Mouse (Mus musculus) midbrain, embryonic 16.5 days (tissue): ENCODE data around the gene Arl14. TPM values are rescaled to one million over a fixed set of nuclear protein-coding genes. Genes with fewer than 3 reads are reported as not detected.
"Not testable (repeated sequence)": the region's sequence is repeated elsewhere in the genome, so short reads cannot be mapped to it uniquely, and the experiment has no call there.

Source experiments
- ATAC-seq: fragments of 200-750 bp; cut with Nextera tagmentation; 2 replicates; pipeline ENCODE4 v1.8.0; 2017; ENCODE audit warnings: moderate TSS enrichment
- H3K27ac ChIP-seq: fragments of 300-500 bp; sonication (generic); 2 replicates; pipeline ENCODE4 v1.5.1; 2014; ENCODE audit warnings: mild to moderate bottlenecking, low read length, mixed read lengths
- H3K27me3 ChIP-seq: fragments of 300-500 bp; sonication (generic); 2 replicates; pipeline ENCODE4 v1.6.1; 2014; ENCODE audit warnings: low read depth, low read length, mixed read lengths; ENCODE audit not compliant: control insufficient read depth, insufficient read depth
- H3K36me3 ChIP-seq: fragments of 300-500 bp; sonication (generic); 2 replicates; pipeline ENCODE4 v1.6.1; 2014; ENCODE audit warnings: mild to moderate bottlenecking, low read length, moderate library complexity, mixed read lengths; ENCODE audit not compliant: control insufficient read depth, insufficient read depth
- H3K4me1 ChIP-seq: fragments of 300-500 bp; sonication (generic); 2 replicates; pipeline ENCODE4 v1.6.1; 2014; ENCODE audit warnings: mild to moderate bottlenecking, low read length, mixed read lengths; ENCODE audit not compliant: control insufficient read depth, insufficient read depth
- H3K4me2 ChIP-seq: fragments of 300-500 bp; sonication (generic); 2 replicates; pipeline ENCODE4 v1.6.1; 2014; ENCODE audit warnings: mild to moderate bottlenecking, low read length, mixed read lengths
- H3K4me3 ChIP-seq: fragments of 300-500 bp; sonication (generic); 2 replicates; pipeline ENCODE4 v1.5.1; 2014; ENCODE audit warnings: low read depth, mild to moderate bottlenecking, low read length, moderate library complexity, mixed read lengths
- H3K9ac ChIP-seq: fragments of 300-500 bp; sonication (generic); 2 replicates; pipeline ENCODE4 v1.6.1; 2014; ENCODE audit warnings: low read depth, low read length, mixed read lengths
- H3K9me3 ChIP-seq: fragments of 300-500 bp; sonication (generic); replicated peaks from 2 replicates; pipeline ENCODE4 v1.6.1; 2014; ENCODE audit warnings: mild to moderate bottlenecking, low read length, mixed read lengths; ENCODE audit not compliant: control insufficient read depth, poor library complexity, severe bottlenecking
- WGBS: fragments of 180-500 bp; shearing (Covaris S2); extraction: QIAGEN DNeasy Blood & Tissue Kit; methylation state at CpG from one replicate; pipeline ENCODE4 v1.1.7; 2014; 5-methylcytosine and 5-hydroxymethylcytosine counted together
- polyA plus RNA-seq: library from polyadenylated mRNA; unstranded; fragments of >200 nt; fragmentation: Nextera tagmentation; extraction: Ambion mirVana; gene quantifications from 2 replicates; pipeline ENCODE4 v1.2.1, GENCODE M21; 2015

The Arl14 gene
- polyA plus RNA-seq, 1 experiment from 2014 or later: not detected

GRCm38 (mm10) chr3:69241020-69241419 is 18.8 kb downstream of the Arl14 start:
- Histone ChIP-seq H3K4me3 (no peak overlapping the region), H3K9ac (no peak overlapping the region), H3K27ac (no peak overlapping the region), H3K36me3 (no peaks in the 10 kb centered on the region), H3K4me1 (no peaks in the 10 kb centered on the region), H3K27me3 (no peaks in the 10 kb centered on the region), H3K9me3 (no peaks in the 10 kb centered on the region), H3K4me2 (no peak overlapping the region)
- 80% methylated on average over 1 of the region's 1 CpGs for WGBS
- no peak for ATAC-seq

- 95% methylated on average over 17 of the region's 17 CpGs for WGBS
- Histone ChIP-seq H3K4me2 (no peak overlapping the region), H3K36me3 (no peaks in the 10 kb centered on the region), H3K9me3 (no peaks in the 10 kb centered on the region), H3K27me3 (no peaks in the 10 kb centered on the region), H3K4me3 (no peak overlapping the region), H3K27ac (no peak overlapping the region), H3K9ac (no peak overlapping the region), H3K4me1 (no peaks in the 10 kb centered on the region)
- ATAC-seq: no peak
Measured at GRCm38 (mm10) chr3:69253096-69253866, 31.1 kb downstream of the Arl14 start.

DNA sequence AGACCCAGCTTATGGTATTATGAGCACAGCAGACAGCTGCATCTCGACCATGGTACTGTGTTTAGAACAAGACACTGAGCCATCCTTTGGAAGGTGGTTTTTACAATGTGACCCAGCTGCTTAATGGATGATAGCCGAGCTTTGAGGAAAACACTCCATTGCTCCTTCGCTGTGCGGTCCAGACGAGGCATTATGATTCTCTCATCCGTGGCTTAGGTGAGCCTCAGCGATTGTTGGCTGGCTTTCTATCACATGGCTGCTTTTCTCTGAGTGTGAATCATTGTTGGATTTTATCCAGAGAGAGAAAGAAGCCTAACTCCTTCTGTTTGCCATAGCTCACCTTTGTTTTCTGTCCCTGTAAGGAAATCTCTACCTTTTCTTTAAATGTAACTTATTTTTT is 32.5 kb downstream of the Arl14 start:
- Histone ChIP-seq H3K9me3 (no peaks in the 10 kb centered on the region), H3K9ac (no peak overlapping the region), H3K4me3 (no peak overlapping the region), H3K4me2 (no peak overlapping the region), H3K4me1 (no peaks in the 10 kb centered on the region), H3K36me3 (no peaks in the 10 kb centered on the region), H3K27ac (no peak overlapping the region), H3K27me3 (no peaks in the 10 kb centered on the region)
- WGBS: 51% methylated on average over 7 of the region's 7 CpGs
- no peak for ATAC-seq

DNA sequence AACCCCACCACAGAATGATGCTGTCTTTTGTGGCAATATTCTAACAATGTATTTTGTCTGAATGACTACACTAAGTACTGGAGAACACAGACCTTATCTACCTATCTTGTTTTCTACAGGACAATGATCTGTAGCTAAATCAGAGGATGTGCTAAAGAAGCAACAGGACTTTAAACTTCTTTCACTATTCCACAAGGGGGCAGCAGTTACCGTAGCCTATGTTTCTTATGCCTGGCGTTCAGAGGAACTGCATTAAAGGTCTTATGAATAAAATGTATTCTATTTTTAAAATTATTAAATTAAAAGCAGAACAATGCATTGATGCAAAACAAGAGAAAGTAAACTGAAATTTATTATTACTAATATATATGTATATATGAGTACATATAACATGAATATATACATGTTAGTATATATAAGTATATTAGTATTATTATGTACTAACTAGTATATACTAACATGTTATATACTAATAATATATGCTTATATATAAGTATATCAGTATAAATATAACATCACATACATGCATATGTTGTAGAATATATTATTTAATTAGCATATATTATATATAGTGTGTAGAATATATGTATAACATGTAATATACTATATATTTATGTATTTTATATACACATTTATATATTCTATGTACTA is 35.0 kb downstream of the Arl14 start:
- no peaks in the 10 kb centered on the region for H3K9me3 ChIP-seq
- no peak overlapping the region for H3K4me2 ChIP-seq
- H3K4me3 ChIP-seq: no peak overlapping the region
- H3K27ac ChIP-seq: no peak overlapping the region
- H3K27me3 ChIP-seq: no peaks in the 10 kb centered on the region
- no peaks in the 10 kb centered on the region for H3K4me1 ChIP-seq
- WGBS: 9% methylated on average over 2 of the region's 2 CpGs
- ATAC-seq: peak; percentile 79
- H3K9ac ChIP-seq: no peak overlapping the region
- no peaks in the 10 kb centered on the region for H3K36me3 ChIP-seq

DNA sequence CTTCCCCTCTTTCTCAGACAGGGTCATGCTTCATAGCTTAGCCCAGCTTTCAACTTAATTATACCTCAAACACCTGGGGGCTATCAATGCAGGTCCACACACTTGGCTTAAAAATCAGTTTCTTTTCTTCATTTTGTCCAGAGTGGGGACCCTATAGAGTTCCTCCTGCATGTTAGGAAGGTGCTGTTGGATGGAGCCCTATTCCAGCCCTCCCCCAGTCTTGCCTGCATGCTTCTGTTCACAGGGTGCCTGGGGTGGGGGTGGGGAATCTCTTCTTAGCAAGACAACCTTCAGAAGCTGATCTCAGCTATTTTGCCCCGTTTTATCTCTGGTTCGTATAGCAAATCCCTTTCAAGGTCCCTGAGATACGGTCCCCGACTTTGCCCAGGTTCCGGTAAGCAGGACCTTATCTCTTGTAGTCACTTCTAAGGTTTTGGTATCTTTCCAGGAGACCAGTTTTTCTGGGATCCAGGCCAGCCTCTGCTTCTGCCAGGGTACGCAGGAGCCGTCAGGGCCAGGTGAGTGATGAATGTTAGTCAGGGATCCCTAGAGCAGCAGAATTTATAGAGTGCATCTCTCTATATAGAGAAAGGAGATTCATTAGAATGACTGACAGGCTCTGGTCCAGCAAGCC is 40.9 kb downstream of the Arl14 start:
- H3K9me3 ChIP-seq: no peaks in the 10 kb centered on the region
- H3K9ac ChIP-seq: no peak overlapping the region
- no peaks in the 10 kb centered on the region for H3K27me3 ChIP-seq
- no peaks in the 10 kb centered on the region for H3K36me3 ChIP-seq
- 90% methylated on average over 7 of the region's 7 CpGs for WGBS
- no peak overlapping the region for H3K4me2 ChIP-seq
- H3K27ac ChIP-seq: no peak overlapping the region
- no peaks in the 10 kb centered on the region for H3K4me1 ChIP-seq
- ATAC-seq: no peak
- H3K4me3 ChIP-seq: no peak overlapping the region

DNA sequence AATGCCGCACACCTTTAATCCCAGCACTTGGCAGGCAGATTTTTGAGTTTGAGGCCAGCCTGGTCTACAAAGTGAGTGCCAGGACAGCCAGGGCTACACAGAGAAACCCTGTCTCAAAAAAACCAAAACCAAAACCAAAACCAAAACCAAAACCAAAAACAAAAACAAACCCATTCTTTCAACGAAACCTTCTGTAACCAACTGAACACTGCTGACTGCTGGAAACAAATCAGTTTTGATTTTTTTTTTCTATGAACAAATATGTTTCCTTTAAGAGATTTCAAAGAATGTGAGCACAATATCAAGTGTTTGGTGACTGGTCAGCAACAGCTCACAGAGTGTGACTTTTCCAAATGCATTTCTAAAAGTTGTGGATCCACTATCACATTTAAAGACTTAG is 42.1 kb downstream of the Arl14 start:
- not testable (repeated sequence) for H3K4me2 ChIP-seq, H3K4me1 ChIP-seq, ATAC-seq, H3K27ac ChIP-seq, H3K27me3 ChIP-seq, H3K36me3 ChIP-seq, H3K9me3 ChIP-seq, H3K4me3 ChIP-seq, H3K9ac ChIP-seq
- 97% methylated on average over 2 of the region's 2 CpGs for WGBS

GRCm38 (mm10) chr3:69271812-69272211 is 49.6 kb downstream of the Arl14 start:
- ATAC-seq: no peak
- Histone ChIP-seq H3K27me3 (no peaks in the 10 kb centered on the region), H3K36me3 (no peaks in the 10 kb centered on the region), H3K9me3 (no peaks in the 10 kb centered on the region), H3K4me2 (no peak overlapping the region), H3K4me3 (no peak overlapping the region), H3K27ac (no peak overlapping the region), H3K4me1 (peaks cover 8% of the 10 kb centered on the region), H3K9ac (no peak overlapping the region)
- WGBS: 74% methylated on average over 7 of the region's 7 CpGs
